Mouse (Mus musculus) heart, postnatal 14 days (tissue): ENCODE results near the gene Aldh16a1. TPM values are rescaled to one million over a fixed set of nuclear protein-coding genes. Genes with fewer than 3 reads are reported as not detected.
"Not testable (repeated sequence)": the region's sequence is repeated elsewhere in the genome, so short reads cannot be mapped to it uniquely, and the experiment has no call there.

Experiments used
- DNase-seq, 2 experiments: peaks; one replicate each; pipeline ENCODE4 v3.0.0; 2021 to 2022
- intact Hi-C: fragments of 180-260 bp; cut with DNase I; formaldehyde crosslinking; loops from one replicate; pipeline ENCODE4 v1.15.1; 2025
- microRNA-seq, 2 experiments: library from miRNA; unstranded; fragments of <30 nt; microRNA quantifications; one replicate each; pipeline ENCODE4 v1.2.0; 2021 to 2022
- total RNA-seq, 2 experiments: library from RNA; stranded (reverse); gene quantifications; 2 replicates each; pipeline ENCODE4 v1.2.3; 2021

Gene Aldh16a1
- total RNA-seq, 2 experiments from 2014 or later: 20.3 to 27.3 TPM

- intact Hi-C loops: no loop called here
- no peak for DNase-seq
Measured at GRCm38 (mm10) chr7:45097479-45097878, 56.9 kb downstream of the Aldh16a1 start.

- DNase-seq, intact Hi-C loops: not testable (repeated sequence)
Measured at GRCm38 (mm10) chr7:45095965-45096364, 58.4 kb downstream of the Aldh16a1 start.

- intact Hi-C loops: no loop called here
- DNase-seq: no peak
Measured at GRCm38 (mm10) chr7:45095367-45095766, 59.0 kb downstream of the Aldh16a1 start.

- no peak for DNase-seq
- intact Hi-C loops: no loop called here
Measured at GRCm38 (mm10) chr7:45094121-45094520, 60.3 kb downstream of the Aldh16a1 start.

DNA sequence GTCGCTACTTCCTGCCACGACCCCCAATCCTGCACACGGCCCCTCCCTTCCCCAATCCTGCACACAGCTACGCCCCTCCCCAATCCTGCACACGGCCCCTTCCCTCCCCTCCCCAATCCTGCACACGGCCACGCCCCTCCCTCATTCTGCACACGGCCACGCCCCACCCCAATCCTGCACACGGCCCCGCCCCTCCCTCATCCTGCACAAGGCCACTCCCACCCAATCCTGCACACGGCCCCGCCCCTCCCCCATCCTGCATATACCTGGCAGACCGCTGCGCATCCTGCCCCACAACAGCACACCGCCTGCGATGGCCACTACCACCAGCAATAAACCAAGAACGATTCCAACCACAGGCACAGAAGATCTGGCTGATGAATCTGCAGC is 60.9 kb downstream of the Aldh16a1 start:
- no peak for DNase-seq
- intact Hi-C loops: no loop called here

DNA sequence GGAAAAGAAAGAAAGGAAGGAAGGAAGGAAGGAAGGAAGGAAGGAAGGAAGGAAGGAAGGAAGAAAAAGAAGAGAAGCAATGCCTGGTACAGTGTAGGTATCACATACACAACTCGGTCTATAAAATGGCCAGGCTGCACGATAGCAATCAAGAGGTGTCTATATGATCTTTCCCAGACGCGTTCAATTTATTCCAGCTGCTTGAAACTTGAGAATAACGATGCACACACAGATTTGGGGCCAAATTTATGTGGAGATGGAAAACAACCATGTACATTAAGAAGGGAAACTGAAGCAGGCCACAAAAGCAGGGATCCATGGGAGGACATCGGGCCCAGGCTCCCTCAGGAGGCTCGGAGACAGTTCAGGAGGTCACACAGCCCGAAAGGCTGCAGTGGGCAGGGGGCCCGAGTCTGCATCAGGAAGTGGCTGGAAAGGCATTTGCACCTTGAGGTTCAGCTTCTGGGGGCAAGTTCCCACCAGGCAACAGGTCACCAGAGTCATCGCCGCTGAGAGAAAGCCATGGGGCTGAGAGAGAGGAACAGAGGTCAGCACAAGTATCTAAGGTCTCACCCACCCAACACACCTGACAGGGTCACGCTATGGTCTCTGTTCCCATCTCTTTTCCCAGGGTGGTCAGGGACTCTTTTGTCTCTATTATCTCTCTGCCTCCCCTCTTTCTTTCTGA is 61.4 kb downstream of the Aldh16a1 start:
- no peak for DNase-seq
- intact Hi-C loops: no loop called here

- peak; percentile 85 to 89 for DNase-seq
- intact Hi-C loops: no loop called here
Measured at GRCm38 (mm10) chr7:45092048-45092447, 62.3 kb downstream of the Aldh16a1 start, which contains the start of gene Rcn3. Gene Rcn3 (minus strand): TSS chr7:45092221.

DNA sequence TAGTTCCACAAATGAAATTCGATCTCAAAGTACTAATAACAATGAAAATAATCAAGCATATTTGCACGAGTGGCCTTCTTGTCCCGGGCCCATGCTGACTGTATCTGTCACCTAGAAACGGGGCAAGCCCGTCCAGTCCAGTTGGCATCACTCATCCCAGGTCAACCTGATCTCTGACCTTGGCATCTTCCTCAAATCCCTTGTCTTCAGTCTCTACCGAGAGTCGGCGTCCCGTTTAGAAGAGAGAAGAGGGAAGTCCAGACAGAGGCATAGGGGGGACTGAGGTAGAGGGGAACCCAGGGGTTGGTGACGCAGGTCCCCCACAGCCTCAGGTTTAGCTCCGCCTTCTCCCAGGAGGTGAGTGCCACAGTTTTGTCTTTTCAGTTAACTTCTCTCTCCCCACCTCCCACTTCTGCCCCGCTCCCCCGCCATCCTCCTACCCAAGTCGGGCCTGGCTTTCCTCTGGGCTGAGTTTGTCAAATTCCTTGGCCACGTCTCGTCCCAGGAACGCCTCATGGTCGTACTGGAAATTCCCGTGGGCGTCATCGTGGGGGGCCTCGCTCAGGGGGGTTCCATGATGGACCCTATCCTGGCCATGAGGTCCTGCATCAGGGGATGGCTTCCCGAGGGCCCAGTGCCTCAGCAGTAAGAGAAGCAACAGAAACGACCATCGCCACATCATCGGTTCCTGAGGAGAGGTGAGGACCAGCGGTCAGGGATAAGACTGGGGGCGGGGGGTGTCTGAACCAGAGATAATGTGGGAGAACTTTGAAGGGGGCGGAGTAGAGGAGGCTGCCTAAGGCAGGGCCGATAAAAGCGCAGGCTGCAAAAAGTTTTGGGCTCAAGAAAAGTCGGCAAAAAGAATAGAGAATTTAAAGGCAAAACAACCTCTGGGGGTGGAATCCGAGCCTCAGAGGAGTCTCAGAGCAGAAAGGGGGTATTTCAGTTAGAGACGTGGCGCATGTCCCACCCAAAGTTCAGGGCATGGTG is 63.1 kb downstream of the Aldh16a1 start:
- intact Hi-C loops: no loop called here
- DNase-seq: peak; percentile 34 to 53

Small RNA genes lying within 50 kb of the gene (microRNA-seq; reads per million reads assigned to microRNA genes)
- gene Mir150: 927 to 1,241 reads per million in 2 experiments
- gene Mir5121: 16.8 to 16.9 reads per million in 2 experiments
- 0 to 3.0 reads per million in 2 experiments for gene Mir7055

Other genes starting within 250 kb of the Aldh16a1 start
- gene Ap2a1, start 225.1 kb downstream of the Aldh16a1 start, total RNA-seq: 10 to 100 TPM; 74.5 to 82.2 TPM
- gene Tsks, start 211.4 kb downstream of the Aldh16a1 start, total RNA-seq: not detected
- gene Cpt1c, start 179.7 kb downstream of the Aldh16a1 start, total RNA-seq: 1 to 10 TPM; 3.1 to 3.5 TPM
- 100 to 1,000 TPM; 119 to 128 TPM for gene Prmt1, start 168.0 kb downstream of the Aldh16a1 start, total RNA-seq
- 10 to 100 TPM; 36.5 to 40.2 TPM for gene Irf3, start 156.9 kb downstream of the Aldh16a1 start, total RNA-seq
- 10 to 100 TPM; 10.4 to 12.3 TPM for gene Bcl2l12, start 155.9 kb downstream of the Aldh16a1 start, total RNA-seq
- 10 to 100 TPM; 53.8 to 56.1 TPM for gene Scaf1, start 138.2 kb downstream of the Aldh16a1 start, total RNA-seq
- 10 to 100 TPM; 60.7 to 62.8 TPM for gene Rras, start 136.6 kb downstream of the Aldh16a1 start, total RNA-seq
- 10 to 100 TPM; 27.2 to 28.3 TPM for gene Prr12, start 101.7 kb downstream of the Aldh16a1 start, total RNA-seq
- gene Nosip, start 92.2 kb downstream of the Aldh16a1 start, total RNA-seq: 10 to 100 TPM; 27.7 to 33.7 TPM
- 10 to 100 TPM; 11.1 to 11.4 TPM for gene Prrg2, start 91.9 kb downstream of the Aldh16a1 start, total RNA-seq
- 10 to 100 TPM; 46.0 to 53.7 TPM for gene Rcn3, start 62.4 kb downstream of the Aldh16a1 start, total RNA-seq
- gene Fcgrt, start 50.7 kb downstream of the Aldh16a1 start, total RNA-seq: 10 to 100 TPM; 72.0 to 76.7 TPM
- gene Rps11, start 30.1 kb downstream of the Aldh16a1 start, total RNA-seq: 100 to 1,000 TPM; 582 to 636 TPM
- 100 to 1,000 TPM; 573 to 686 TPM for gene Rpl13a, start 25.8 kb downstream of the Aldh16a1 start, total RNA-seq
- gene Gm45713, start 18.4 kb downstream of the Aldh16a1 start, total RNA-seq: under 1 TPM in 1 of 2 experiments, not detected in 1; 0.45 TPM
- gene Flt3l, start 18.2 kb downstream of the Aldh16a1 start, total RNA-seq: 1 to 10 TPM; 4.3 to 5.8 TPM
- gene Pih1d1, start 281 bp downstream of the Aldh16a1 start, total RNA-seq: 10 to 100 TPM; 27.7 to 31.2 TPM
- gene Slc17a7, start 9.4 kb upstream of the Aldh16a1 start, total RNA-seq: 10 to 100 TPM in 1 of 2 experiments, 1 to 10 TPM in 1; 8.1 to 11.5 TPM
- not detected for gene Gfy, start 25.0 kb upstream of the Aldh16a1 start, total RNA-seq
- not detected for gene Pth2, start 26.4 kb upstream of the Aldh16a1 start, total RNA-seq
- not detected for gene Ccdc155, start 50.3 kb upstream of the Aldh16a1 start, total RNA-seq
- gene Dkkl1, start 57.6 kb upstream of the Aldh16a1 start, total RNA-seq: not detected
- 10 to 100 TPM; 10.1 to 14.4 TPM for gene Tead2, start 61.2 kb upstream of the Aldh16a1 start, total RNA-seq
- 1 to 10 TPM; 3.8 to 5.5 TPM for gene Cd37, start 84.5 kb upstream of the Aldh16a1 start, total RNA-seq
- not detected for gene Slc6a16, start 86.5 kb upstream of the Aldh16a1 start, total RNA-seq
- not detected for gene Slc6a21, start 122.9 kb upstream of the Aldh16a1 start, total RNA-seq
- 10 to 100 TPM; 20.8 to 22.3 TPM for gene Trpm4, start 179.2 kb upstream of the Aldh16a1 start, total RNA-seq
- gene Hrc, start 180.7 kb upstream of the Aldh16a1 start, total RNA-seq: 100 to 1,000 TPM; 516 to 539 TPM
- under 1 TPM; 0.22 to 0.29 TPM for gene Ppfia3, start 212.4 kb upstream of the Aldh16a1 start, total RNA-seq
- under 1 TPM; 0.90 to 0.96 TPM for gene Lin7b, start 216.0 kb upstream of the Aldh16a1 start, total RNA-seq
- gene Snrnp70, start 241.2 kb upstream of the Aldh16a1 start, total RNA-seq: 100 to 1,000 TPM; 126 to 138 TPM